Mouse (Mus musculus): ENCODE measurements around the gene Mtmr10. TPM values are rescaled to one million over a fixed set of nuclear protein-coding genes. Genes with fewer than 3 reads are reported as not detected.
A peak's percentile ranks its signal among the peaks of the same experiment; 100 is the strongest.

Gene Mtmr10
- polyA plus RNA-seq, 1 experiment from 2014 or later = 6.6 TPM

DNA sequence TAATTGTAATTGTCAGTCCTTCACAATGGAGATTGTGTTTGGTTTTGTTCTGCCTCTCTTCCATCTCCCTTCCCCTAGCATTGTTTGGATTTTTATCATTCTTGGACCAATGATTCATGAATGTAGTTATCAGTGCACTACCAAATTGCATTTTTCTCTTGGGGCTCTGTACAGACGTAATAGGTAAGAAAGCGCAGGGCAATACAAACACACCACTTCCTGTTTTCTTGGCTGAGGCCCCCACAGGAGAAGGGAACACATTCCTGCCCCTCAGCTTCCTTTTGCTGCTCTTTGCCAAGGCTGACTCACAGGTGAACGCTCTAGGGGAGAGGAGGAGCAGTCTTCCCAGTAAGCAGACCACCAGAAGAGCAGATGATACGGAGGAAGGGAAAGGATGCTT lies 37.7 kb upstream of the Mtmr10 start:
- 35% methylated on average over 4 of the region's 4 CpGs for WGBS
- Histone ChIP-seq H3K4me2 (ENCODE audit: low read depth, low read length) (no peak overlapping the region), H3K27ac (ENCODE audit: low read length) (no peak overlapping the region), H3K4me1 (ENCODE audit: control insufficient read depth, insufficient read depth, low read length) (peaks cover 4% of the 10 kb centered on the region; the same call in 1 of the 2 replicates), H3K4me3 (ENCODE audit: low read length) (no peak overlapping the region), H3K9ac (ENCODE audit: low read length) (no peak overlapping the region), H3K9me3 (replicated peaks; ENCODE audit: control insufficient read depth, low read length) (no peaks in the 10 kb centered on the region), H3K27me3 (ENCODE audit: control insufficient read depth, insufficient read depth, low read length) (no peaks in the 10 kb centered on the region), H3K36me3 (ENCODE audit: control insufficient read depth, insufficient read depth) (no peaks in the 10 kb centered on the region)
- ATAC-seq (replicated peaks; ENCODE audit: extremely low read depth, insufficient read depth, low FRiP score) = peak; percentile 41

DNA sequence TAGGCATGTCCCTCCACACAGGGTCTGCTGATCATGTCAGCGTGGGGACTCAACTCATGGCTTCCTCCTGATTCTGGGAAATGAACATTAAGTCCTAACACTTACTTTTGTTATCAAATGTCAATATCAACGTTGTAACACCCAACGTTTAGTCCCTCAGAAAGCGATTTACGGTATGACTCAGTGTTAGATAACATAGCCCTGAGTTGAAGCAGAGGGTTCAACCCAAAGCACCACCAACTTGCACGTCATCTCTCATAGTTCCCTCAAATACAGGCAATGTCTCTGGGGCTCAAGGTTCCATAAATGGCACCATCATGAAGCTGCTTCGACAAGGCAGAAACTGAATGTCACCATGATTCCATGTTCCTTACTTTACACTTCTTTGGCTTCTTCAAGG lies 37.0 kb upstream of the Mtmr10 start:
- H3K9ac ChIP-seq (ENCODE audit: low read length) = no peak overlapping the region
- no peaks in the 10 kb centered on the region for H3K9me3 ChIP-seq (replicated peaks; ENCODE audit: control insufficient read depth, low read length)
- no peak overlapping the region for H3K4me3 ChIP-seq (ENCODE audit: low read length)

DNA sequence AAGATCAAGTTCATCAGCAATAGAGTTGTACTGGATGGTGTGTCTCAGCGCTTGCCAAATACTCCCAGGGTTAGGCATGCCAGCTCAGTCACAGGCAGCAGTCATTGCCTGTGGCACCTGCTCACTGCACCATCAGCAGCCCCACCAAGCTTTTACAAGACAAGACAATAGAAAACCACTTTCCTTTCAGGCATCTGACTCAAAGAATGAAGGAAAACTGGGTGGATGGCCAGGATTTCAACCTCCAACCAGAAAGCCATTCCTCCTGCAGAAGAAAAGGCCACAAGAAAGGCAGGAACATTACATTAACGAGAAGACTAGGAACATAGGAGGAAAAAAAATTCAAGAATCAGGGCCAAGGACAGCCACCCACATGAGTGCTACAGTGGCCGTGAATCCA lies 33.7 kb upstream of the Mtmr10 start:
- Histone ChIP-seq H3K4me3 (ENCODE audit: low read length) (no peak overlapping the region), H3K4me1 (ENCODE audit: control insufficient read depth, insufficient read depth, low read length) (peaks cover 4% of the 10 kb centered on the region; the same call in 1 of the 2 replicates), H3K27me3 (ENCODE audit: control insufficient read depth, insufficient read depth, low read length) (no peaks in the 10 kb centered on the region), H3K27ac (ENCODE audit: low read length) (no peak overlapping the region), H3K36me3 (ENCODE audit: control insufficient read depth, insufficient read depth) (no peaks in the 10 kb centered on the region), H3K9ac (ENCODE audit: low read length) (no peak overlapping the region), H3K4me2 (ENCODE audit: low read depth, low read length) (no peak overlapping the region), H3K9me3 (replicated peaks; ENCODE audit: control insufficient read depth, low read length) (no peaks in the 10 kb centered on the region)
- WGBS = 76% methylated on average over 3 of the region's 3 CpGs
- ATAC-seq (replicated peaks; ENCODE audit: extremely low read depth, insufficient read depth, low FRiP score) = no peak

More for the DNA sequence above, 37.0 kb upstream of the Mtmr10 start:
- ATAC-seq (replicated peaks; ENCODE audit: extremely low read depth, insufficient read depth, low FRiP score) = no peak
- 79% methylated on average over 7 of the region's 7 CpGs for WGBS
- no peak overlapping the region for H3K27ac ChIP-seq (ENCODE audit: low read length)
- H3K4me2 ChIP-seq (ENCODE audit: low read depth, low read length) = no peak overlapping the region
- H3K27me3 ChIP-seq (ENCODE audit: control insufficient read depth, insufficient read depth, low read length) = no peaks in the 10 kb centered on the region
- no peaks in the 10 kb centered on the region for H3K36me3 ChIP-seq (ENCODE audit: control insufficient read depth, insufficient read depth)
- H3K4me1 ChIP-seq (ENCODE audit: control insufficient read depth, insufficient read depth, low read length) = peaks cover 4% of the 10 kb centered on the region; the same call in 1 of the 2 replicates

- Histone ChIP-seq H3K4me1 (ENCODE audit: control insufficient read depth, insufficient read depth, low read length) (no peaks in the 10 kb centered on the region), H3K4me3 (ENCODE audit: low read length) (no peak overlapping the region), H3K9ac (ENCODE audit: low read length) (no peak overlapping the region), H3K9me3 (replicated peaks; ENCODE audit: control insufficient read depth, low read length) (no peaks in the 10 kb centered on the region; the same call in 1 of the 2 replicates), H3K36me3 (ENCODE audit: control insufficient read depth, insufficient read depth) (no peaks in the 10 kb centered on the region), H3K4me2 (ENCODE audit: low read depth, low read length) (no peak overlapping the region), H3K27me3 (ENCODE audit: control insufficient read depth, insufficient read depth, low read length) (peaks cover 22% of the 10 kb centered on the region), H3K27ac (ENCODE audit: low read length) (no peak overlapping the region)
- 70% methylated on average over 13 of the region's 13 CpGs for WGBS
- no peak for ATAC-seq (replicated peaks; ENCODE audit: extremely low read depth, insufficient read depth, low FRiP score)
Observed at GRCm38 (mm10) chr7:64265502-64266279, 21.8 kb upstream of the Mtmr10 start.

DNA sequence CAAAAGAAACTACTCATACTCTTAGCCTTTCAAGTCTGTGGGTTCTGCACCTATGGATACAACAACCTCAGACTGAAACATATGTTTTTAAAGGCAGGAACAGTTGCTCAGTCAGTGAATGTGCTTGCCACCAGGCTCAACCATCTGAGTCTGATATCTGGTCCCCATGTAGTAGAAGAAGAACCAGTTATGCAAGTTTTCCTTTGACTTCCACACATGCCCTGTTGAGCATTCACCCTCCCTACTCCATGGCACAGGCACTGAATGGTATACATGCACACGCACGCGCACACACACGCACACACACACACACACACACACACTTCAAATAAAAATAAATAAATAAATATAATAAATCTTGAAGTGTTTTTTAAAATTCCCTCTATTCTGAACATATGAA lies 20.9 kb upstream of the Mtmr10 start:
- H3K4me3 ChIP-seq (ENCODE audit: low read length) = no peak overlapping the region
- H3K4me2 ChIP-seq (ENCODE audit: low read depth, low read length) = no peak overlapping the region
- H3K9me3 ChIP-seq (replicated peaks; ENCODE audit: control insufficient read depth, low read length) = no peaks in the 10 kb centered on the region
- no peak for ATAC-seq (replicated peaks; ENCODE audit: extremely low read depth, insufficient read depth, low FRiP score)
- H3K27me3 ChIP-seq (ENCODE audit: control insufficient read depth, insufficient read depth, low read length) = peaks cover 22% of the 10 kb centered on the region
- H3K9ac ChIP-seq (ENCODE audit: low read length) = no peak overlapping the region
- H3K36me3 ChIP-seq (ENCODE audit: control insufficient read depth, insufficient read depth) = no peaks in the 10 kb centered on the region
- WGBS = 87% methylated on average over 4 of the region's 4 CpGs
- H3K27ac ChIP-seq (ENCODE audit: low read length) = no peak overlapping the region
- no peaks in the 10 kb centered on the region for H3K4me1 ChIP-seq (ENCODE audit: control insufficient read depth, insufficient read depth, low read length)

GRCm38 (mm10) chr7:64271926-64272325 lies 15.5 kb upstream of the Mtmr10 start:
- Histone ChIP-seq H3K4me3 (ENCODE audit: low read length) (no peak overlapping the region), H3K9ac (ENCODE audit: low read length) (no peak overlapping the region), H3K27ac (ENCODE audit: low read length) (no peak overlapping the region), H3K4me2 (ENCODE audit: low read depth, low read length) (no peak overlapping the region), H3K4me1 (ENCODE audit: control insufficient read depth, insufficient read depth, low read length) (no peaks in the 10 kb centered on the region), H3K9me3 (replicated peaks; ENCODE audit: control insufficient read depth, low read length) (no peaks in the 10 kb centered on the region), H3K27me3 (ENCODE audit: control insufficient read depth, insufficient read depth, low read length) (peaks cover 22% of the 10 kb centered on the region), H3K36me3 (ENCODE audit: control insufficient read depth, insufficient read depth) (no peaks in the 10 kb centered on the region)
- ATAC-seq (replicated peaks; ENCODE audit: extremely low read depth, insufficient read depth, low FRiP score) = no peak
- 57% methylated on average over 4 of the region's 4 CpGs for WGBS

- H3K4me3 ChIP-seq (ENCODE audit: low read length) = no peak overlapping the region
- H3K9ac ChIP-seq (ENCODE audit: low read length) = no peak overlapping the region
- no peak overlapping the region for H3K27ac ChIP-seq (ENCODE audit: low read length)
- no peak for ATAC-seq (replicated peaks; ENCODE audit: extremely low read depth, insufficient read depth, low FRiP score)
- H3K27me3 ChIP-seq (ENCODE audit: control insufficient read depth, insufficient read depth, low read length) = no peaks in the 10 kb centered on the region
- H3K4me2 ChIP-seq (ENCODE audit: low read depth, low read length) = no peak overlapping the region
- no peaks in the 10 kb centered on the region for H3K36me3 ChIP-seq (ENCODE audit: control insufficient read depth, insufficient read depth)
- H3K9me3 ChIP-seq (replicated peaks; ENCODE audit: control insufficient read depth, low read length) = no peaks in the 10 kb centered on the region
- WGBS = 68% methylated on average over 4 of the region's 4 CpGs
- H3K4me1 ChIP-seq (ENCODE audit: control insufficient read depth, insufficient read depth, low read length) = no peaks in the 10 kb centered on the region
Observed at GRCm38 (mm10) chr7:64275518-64275917, 11.9 kb upstream of the Mtmr10 start.

DNA sequence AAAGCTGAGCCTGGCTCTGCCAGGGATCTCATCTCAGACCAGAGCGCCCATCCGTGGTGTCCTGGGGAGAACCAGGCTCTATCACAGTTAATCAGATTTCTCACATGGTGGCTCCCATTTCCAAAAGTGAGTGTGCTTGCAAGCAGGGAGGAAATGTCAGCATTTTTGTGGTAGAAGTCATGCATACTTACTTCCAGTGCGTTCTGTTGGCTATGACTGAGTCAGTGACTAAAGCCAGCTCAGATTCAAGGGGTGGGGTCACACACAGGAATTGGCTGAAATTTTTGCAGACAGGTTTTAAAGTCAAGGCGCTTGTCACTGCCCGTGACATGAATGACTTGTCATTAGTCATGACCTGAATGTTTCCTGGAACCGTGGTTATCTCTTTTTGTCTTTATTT lies 10.5 kb upstream of the Mtmr10 start:
- 40% methylated on average over 6 of the region's 6 CpGs for WGBS

GRCm38 (mm10) chr7:64278526-64278925 lies 8.9 kb upstream of the Mtmr10 start:
- H3K4me3 ChIP-seq (ENCODE audit: low read length) = no peak overlapping the region
- WGBS = 76% methylated on average over 1 of the region's 1 CpGs

More for the DNA sequence above, 10.5 kb upstream of the Mtmr10 start:
- Histone ChIP-seq H3K36me3 (ENCODE audit: control insufficient read depth, insufficient read depth) (no peaks in the 10 kb centered on the region), H3K4me1 (ENCODE audit: control insufficient read depth, insufficient read depth, low read length) (no peaks in the 10 kb centered on the region), H3K27me3 (ENCODE audit: control insufficient read depth, insufficient read depth, low read length) (no peaks in the 10 kb centered on the region), H3K9ac (ENCODE audit: low read length) (no peak overlapping the region), H3K4me2 (ENCODE audit: low read depth, low read length) (no peak overlapping the region), H3K9me3 (replicated peaks; ENCODE audit: control insufficient read depth, low read length) (no peaks in the 10 kb centered on the region), H3K4me3 (ENCODE audit: low read length) (no peak overlapping the region), H3K27ac (ENCODE audit: low read length) (no peak overlapping the region)
- ATAC-seq (replicated peaks; ENCODE audit: extremely low read depth, insufficient read depth, low FRiP score) = no peak

More at GRCm38 (mm10) chr7:64278526-64278925, 8.9 kb upstream of the Mtmr10 start:
- H3K36me3 ChIP-seq (ENCODE audit: control insufficient read depth, insufficient read depth) = no peaks in the 10 kb centered on the region
- H3K9ac ChIP-seq (ENCODE audit: low read length) = no peak overlapping the region
- no peaks in the 10 kb centered on the region for H3K27me3 ChIP-seq (ENCODE audit: control insufficient read depth, insufficient read depth, low read length)
- H3K27ac ChIP-seq (ENCODE audit: low read length) = no peak overlapping the region
- H3K9me3 ChIP-seq (replicated peaks; ENCODE audit: control insufficient read depth, low read length) = no peaks in the 10 kb centered on the region
- H3K4me2 ChIP-seq (ENCODE audit: low read depth, low read length) = no peak overlapping the region
- ATAC-seq (replicated peaks; ENCODE audit: extremely low read depth, insufficient read depth, low FRiP score) = no peak
- no peaks in the 10 kb centered on the region for H3K4me1 ChIP-seq (ENCODE audit: control insufficient read depth, insufficient read depth, low read length)
